Mouse (Mus musculus): ENCODE data around the gene Lsm7. TPM values are rescaled to one million over a fixed set of nuclear protein-coding genes. Genes with fewer than 3 reads are reported as not detected.
"Not testable (repeated sequence)": the region's sequence is repeated elsewhere in the genome, so short reads cannot be mapped to it uniquely, and the experiment has no call there.

The Lsm7 gene
- polyA plus RNA-seq, 1 experiment from 2014 or later, result 325 TPM

DNA sequence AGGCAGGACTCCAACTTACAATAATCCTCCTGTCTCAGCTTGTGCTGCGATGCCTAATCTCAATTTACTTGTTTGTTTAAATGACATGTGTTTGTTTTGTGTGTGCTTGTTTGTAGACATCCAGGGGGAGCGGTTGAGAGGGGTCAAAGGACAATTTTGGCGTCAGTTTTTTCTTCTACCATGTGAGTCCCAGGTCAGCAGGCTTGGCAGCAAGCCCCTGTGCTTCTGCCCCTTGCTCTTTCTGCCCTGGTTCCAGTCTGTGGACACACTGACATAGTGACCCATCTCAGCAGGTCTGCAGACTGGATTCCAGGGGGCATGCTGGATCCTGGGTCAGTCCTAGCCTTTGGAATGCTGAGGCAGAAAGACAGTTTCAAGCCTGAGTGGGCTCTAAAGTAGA lies 35.6 kb downstream of the Lsm7 start:
- Histone ChIP-seq H3K4me3 (no peak overlapping the region), H3K9ac (0 out of 2 replicates have a peak overlapping the region, but pooled peaks have one; percentile 1), H3K27ac (no peak overlapping the region), H3K9me3 (replicated peaks) (no peaks in the 10 kb centered on the region), H3K36me3 (ENCODE audit: poor library complexity, severe bottlenecking) (no peaks in the 10 kb centered on the region), H3K27me3 (no peaks in the 10 kb centered on the region), H3K4me1 (no peaks in the 10 kb centered on the region), H3K4me2 (no peak overlapping the region)
- WGBS, result 68% methylated on average over 3 of the region's 3 CpGs
- no peak for ATAC-seq

DNA sequence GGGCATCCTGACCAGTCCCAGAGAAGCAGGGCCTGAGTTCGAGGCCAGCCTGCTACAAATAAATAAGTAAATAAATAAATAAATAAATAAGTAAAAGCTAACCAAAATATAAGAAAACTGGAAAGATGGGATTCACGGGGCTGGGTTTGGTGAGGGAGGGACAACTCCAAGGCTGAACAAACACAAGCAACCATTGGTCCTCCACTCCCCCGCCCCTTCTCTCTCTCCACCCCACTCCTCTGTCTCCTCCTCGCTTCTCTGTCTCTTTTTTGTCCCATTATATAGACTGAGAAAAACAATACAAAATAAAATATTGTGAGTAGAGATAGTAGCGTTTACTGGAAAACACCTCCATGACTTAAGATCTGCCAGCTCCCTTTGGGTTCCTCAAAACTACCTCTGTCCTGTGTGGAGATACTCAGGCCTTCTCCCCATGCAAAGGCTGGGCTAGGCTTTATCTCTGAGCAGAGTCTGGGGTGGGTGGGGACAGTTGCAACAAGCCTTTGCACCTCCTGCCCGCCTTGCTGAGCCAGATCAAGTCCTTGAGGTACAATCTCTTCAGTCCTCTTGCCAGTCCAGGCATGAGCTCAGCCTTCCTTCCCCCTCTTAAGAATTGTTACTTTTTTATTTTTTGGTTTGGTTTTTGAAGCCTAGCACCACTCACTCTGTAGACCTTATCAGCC lies 36.3 kb downstream of the Lsm7 start:
- Histone ChIP-seq H3K27ac (no peak overlapping the region), H3K4me1 (no peaks in the 10 kb centered on the region), H3K9me3 (replicated peaks) (no peaks in the 10 kb centered on the region), H3K27me3 (no peaks in the 10 kb centered on the region), H3K4me3 (no peak overlapping the region), H3K36me3 (ENCODE audit: poor library complexity, severe bottlenecking) (no peaks in the 10 kb centered on the region), H3K4me2 (no peak overlapping the region), H3K9ac (no peak overlapping the region)
- no peak for ATAC-seq
- 68% methylated on average over 6 of the region's 6 CpGs for WGBS

GRCm38 (mm10) chr10:80817955-80818354 lies 37.1 kb downstream of the Lsm7 start:
- ATAC-seq; H3K9me3 ChIP-seq (replicated peaks); H3K4me1 ChIP-seq; H3K4me2 ChIP-seq; H3K36me3 ChIP-seq (ENCODE audit: poor library complexity, severe bottlenecking); H3K27me3 ChIP-seq; H3K4me3 ChIP-seq; H3K9ac ChIP-seq; H3K27ac ChIP-seq: not testable (repeated sequence)
- WGBS, result 84% methylated on average over 7 of the region's 7 CpGs

GRCm38 (mm10) chr10:80817164-80817563 lies 37.8 kb downstream of the Lsm7 start:
- WGBS, result 66% methylated on average over 2 of the region's 2 CpGs
- no peak overlapping the region for H3K4me2 ChIP-seq

GRCm38 (mm10) chr10:80816303-80816702 lies 38.7 kb downstream of the Lsm7 start:
- 79% methylated on average over 3 of the region's 3 CpGs for WGBS

More at GRCm38 (mm10) chr10:80817164-80817563, 37.8 kb downstream of the Lsm7 start:
- ATAC-seq, result no peak
- no peaks in the 10 kb centered on the region for H3K9me3 ChIP-seq (replicated peaks)
- no peak overlapping the region for H3K4me3 ChIP-seq
- no peaks in the 10 kb centered on the region for H3K36me3 ChIP-seq (ENCODE audit: poor library complexity, severe bottlenecking)
- H3K27ac ChIP-seq, result no peak overlapping the region
- peaks cover 8% of the 10 kb centered on the region; the same call in 1 of the 2 replicates for H3K27me3 ChIP-seq
- no peaks in the 10 kb centered on the region for H3K4me1 ChIP-seq
- no peak overlapping the region for H3K9ac ChIP-seq

GRCm38 (mm10) chr10:80814800-80815199 lies 40.2 kb downstream of the Lsm7 start:
- Histone ChIP-seq H3K4me2 (no peak overlapping the region), H3K4me1 (no peaks in the 10 kb centered on the region), H3K9ac (no peak overlapping the region), H3K9me3 (replicated peaks) (no peaks in the 10 kb centered on the region), H3K27ac (no peak overlapping the region), H3K4me3 (no peak overlapping the region), H3K36me3 (ENCODE audit: poor library complexity, severe bottlenecking) (no peaks in the 10 kb centered on the region), H3K27me3 (peaks cover 29% of the 10 kb centered on the region)
- ATAC-seq, result no peak
- 65% methylated on average over 7 of the region's 7 CpGs for WGBS

More at GRCm38 (mm10) chr10:80816303-80816702, 38.7 kb downstream of the Lsm7 start:
- H3K27me3 ChIP-seq, result peaks cover 14% of the 10 kb centered on the region; the same call in 1 of the 2 replicates
- H3K9ac ChIP-seq; H3K4me1 ChIP-seq; H3K4me3 ChIP-seq; H3K9me3 ChIP-seq (replicated peaks); H3K36me3 ChIP-seq (ENCODE audit: poor library complexity, severe bottlenecking); H3K4me2 ChIP-seq; H3K27ac ChIP-seq; ATAC-seq: not testable (repeated sequence)

GRCm38 (mm10) chr10:80813366-80813765 lies 41.6 kb downstream of the Lsm7 start, which contains the start of gene Jsrp1:
Jsrp1 (minus strand) TSS chr10:80813498.
- no peaks in the 10 kb centered on the region for H3K36me3 ChIP-seq (ENCODE audit: poor library complexity, severe bottlenecking)
- no peaks in the 10 kb centered on the region for H3K9me3 ChIP-seq (replicated peaks)
- no peak within 1 kb of the TSS for H3K4me2 ChIP-seq
- H3K4me1 ChIP-seq, result peaks cover 9% of the 10 kb centered on the region
- H3K4me3 ChIP-seq, result no peak within 1 kb of the TSS
- ATAC-seq, result no peak
- 69% methylated on average over 4 of the region's 4 CpGs for WGBS
- no peak within 1 kb of the TSS; the same call in 1 of the 2 replicates for H3K9ac ChIP-seq
- H3K27me3 ChIP-seq, result peaks cover 42% of the 10 kb centered on the region
- H3K27ac ChIP-seq, result no peak within 1 kb of the TSS

DNA sequence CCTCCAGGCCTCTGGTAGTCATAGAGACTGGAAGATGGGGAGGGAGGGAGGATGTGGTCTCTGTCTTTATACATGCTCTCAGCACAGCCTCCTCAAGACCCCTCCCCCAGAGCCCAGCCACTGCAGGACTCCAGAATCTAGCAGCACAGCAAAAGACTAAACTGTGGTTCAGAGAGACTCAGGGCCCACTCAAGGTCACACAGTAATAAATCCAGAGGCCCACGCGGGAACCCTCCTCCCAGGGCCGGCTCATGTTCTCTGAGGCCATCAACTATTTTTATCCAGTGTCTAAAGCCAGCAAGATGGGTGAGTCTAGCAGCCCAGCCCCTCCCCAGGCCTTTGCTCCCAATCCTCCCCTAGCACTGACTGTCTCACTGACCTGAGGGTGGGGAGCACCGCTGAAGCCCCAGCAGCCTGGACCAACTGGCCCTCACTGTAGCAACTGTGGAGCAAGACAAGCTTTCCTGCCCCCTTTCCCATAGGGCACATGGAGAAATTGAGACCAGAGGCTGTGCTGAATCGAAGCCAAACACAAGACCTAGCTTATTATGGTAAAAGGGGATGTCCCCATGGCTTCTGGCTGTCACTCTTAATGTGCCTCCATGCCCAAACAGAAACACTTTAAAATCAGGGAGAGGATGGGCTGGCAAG lies 42.5 kb downstream of the Lsm7 start:
- H3K4me1 ChIP-seq, result peaks cover 17% of the 10 kb centered on the region
- H3K4me3 ChIP-seq, result no peak overlapping the region
- peaks cover 50% of the 10 kb centered on the region for H3K27me3 ChIP-seq
- no peak for ATAC-seq
- H3K36me3 ChIP-seq (ENCODE audit: poor library complexity, severe bottlenecking), result no peaks in the 10 kb centered on the region
- no peak overlapping the region for H3K4me2 ChIP-seq
- H3K9me3 ChIP-seq (replicated peaks), result no peaks in the 10 kb centered on the region
- H3K27ac ChIP-seq, result no peak overlapping the region
- WGBS, result 68% methylated on average over 5 of the region's 5 CpGs
- no peak overlapping the region; the same call in 1 of the 2 replicates for H3K9ac ChIP-seq

GRCm38 (mm10) chr10:80810084-80810483 lies 44.9 kb downstream of the Lsm7 start:
- ATAC-seq, result no peak
- H3K9ac ChIP-seq, result peak overlapping the region; percentile 26; the same call in 1 of the 2 replicates
- 5% methylated on average over 12 of the region's 20 CpGs for WGBS
- H3K9me3 ChIP-seq (replicated peaks), result no peaks in the 10 kb centered on the region
- H3K27me3 ChIP-seq, result peaks cover 65% of the 10 kb centered on the region
- no peak overlapping the region; the same call in 1 of the 2 replicates for H3K4me2 ChIP-seq
- peaks cover 34% of the 10 kb centered on the region for H3K4me1 ChIP-seq
- H3K36me3 ChIP-seq (ENCODE audit: poor library complexity, severe bottlenecking), result peaks cover 4% of the 10 kb centered on the region
- no peak overlapping the region for H3K27ac ChIP-seq
- H3K4me3 ChIP-seq, result no peak overlapping the region

GRCm38 (mm10) chr10:80808985-80809632 lies 45.9 kb downstream of the Lsm7 start:
- H3K9me3 ChIP-seq (replicated peaks), result no peaks in the 10 kb centered on the region
- peak overlapping the region; percentile 80 for H3K4me2 ChIP-seq
- peaks cover 34% of the 10 kb centered on the region for H3K4me1 ChIP-seq
- peak overlapping the region; percentile 7; the same call in 1 of the 2 replicates for H3K4me3 ChIP-seq
- H3K36me3 ChIP-seq (ENCODE audit: poor library complexity, severe bottlenecking), result peaks cover 14% of the 10 kb centered on the region
- peaks cover 67% of the 10 kb centered on the region for H3K27me3 ChIP-seq
- peak overlapping the region; percentile 47 for H3K9ac ChIP-seq
- no peak for ATAC-seq
- H3K27ac ChIP-seq, result no peak overlapping the region
- WGBS, result 10% methylated on average over 18 of the region's 18 CpGs

DNA sequence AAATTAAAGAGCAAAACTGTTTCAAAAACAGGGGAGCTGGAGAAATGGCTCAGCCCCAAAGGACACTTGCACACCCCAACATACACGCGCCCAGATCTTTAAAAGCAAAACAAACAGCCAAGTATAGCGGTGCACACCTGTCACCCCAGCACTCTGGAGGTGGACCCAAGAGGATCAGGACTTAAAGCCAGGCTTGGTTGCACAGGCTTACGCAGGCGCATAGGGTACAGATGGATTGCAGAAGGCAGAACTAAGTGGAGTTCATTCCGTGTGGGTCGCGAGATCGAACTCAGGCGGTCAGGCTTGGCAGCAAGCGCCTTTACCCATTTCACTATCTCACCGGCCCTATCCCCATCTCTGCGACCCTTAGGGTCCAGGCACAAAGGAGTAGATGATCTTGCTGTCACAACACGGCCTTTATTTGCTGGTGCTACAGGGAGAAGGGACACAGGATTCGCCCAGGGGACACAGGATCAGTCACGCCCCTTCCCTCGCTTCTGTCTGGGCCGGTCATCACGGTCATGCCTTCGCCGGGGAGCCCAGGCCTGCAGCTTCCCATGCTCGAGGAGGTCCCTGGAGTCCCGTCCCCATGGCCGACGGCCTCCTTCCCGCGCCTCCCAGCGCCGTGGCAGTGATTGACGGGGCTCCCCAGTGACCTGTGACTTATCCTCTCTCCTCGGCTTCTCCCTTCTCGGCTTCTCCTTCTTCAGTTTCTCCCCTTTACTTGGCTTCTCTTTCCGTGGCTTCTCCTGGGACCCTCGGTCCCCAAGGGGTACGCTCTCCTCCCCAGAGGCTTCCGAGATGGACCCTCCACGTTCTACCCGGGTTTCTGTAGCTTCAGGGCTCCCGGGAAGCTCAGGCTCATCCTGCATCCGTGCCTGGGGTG lies 46.7 kb downstream of the Lsm7 start:
- Histone ChIP-seq H3K4me3 (peak overlapping the region; percentile 7; the same call in 1 of the 2 replicates), H3K4me2 (peak overlapping the region; percentile 80), H3K27ac (no peak overlapping the region), H3K4me1 (peaks cover 34% of the 10 kb centered on the region), H3K36me3 (ENCODE audit: poor library complexity, severe bottlenecking) (peaks cover 22% of the 10 kb centered on the region), H3K9me3 (replicated peaks) (no peaks in the 10 kb centered on the region), H3K9ac (peak overlapping the region; percentile 47), H3K27me3 (peaks cover 67% of the 10 kb centered on the region)
- ATAC-seq, result no peak
- WGBS, result 19% methylated on average over 40 of the region's 40 CpGs

Data from forebrain, embryonic 13.5 days (tissue).